Mouse (Mus musculus): ENCODE measurements around the gene Ubxn7.

DNA sequence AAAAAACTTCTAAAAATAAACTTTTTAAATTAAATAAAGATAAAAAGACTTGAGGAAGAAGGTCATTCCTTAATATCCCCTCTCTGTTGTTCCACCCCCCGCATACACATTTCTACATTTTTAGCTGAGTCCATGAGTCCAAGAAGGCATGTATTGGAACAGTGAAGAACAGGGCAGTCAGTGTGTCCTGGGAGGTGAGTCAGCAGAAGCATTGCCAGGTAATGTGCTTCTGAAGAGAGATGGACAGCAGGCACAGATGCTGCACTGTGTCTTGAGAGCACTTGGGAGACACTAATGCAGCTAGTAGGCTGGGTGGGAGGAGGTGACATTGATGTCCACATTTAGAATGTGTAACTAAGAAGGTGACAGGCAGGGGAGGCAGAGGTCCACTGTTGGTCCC, 105.2 kb downstream of the Ubxn7 start:
- TF ChIP-seq CTCF (IDR thresholded peaks at IDR 0.05; ENCODE audit: insufficient read depth, low read depth, low read length): no peak
- TF ChIP-seq POLR2A (IDR thresholded peaks at IDR 0.05; ENCODE audit: insufficient read depth, low read depth, low read length): no peak
